8 mouse cellular contexts compared by ENCODE assay signal in the genomic region with DNA sequence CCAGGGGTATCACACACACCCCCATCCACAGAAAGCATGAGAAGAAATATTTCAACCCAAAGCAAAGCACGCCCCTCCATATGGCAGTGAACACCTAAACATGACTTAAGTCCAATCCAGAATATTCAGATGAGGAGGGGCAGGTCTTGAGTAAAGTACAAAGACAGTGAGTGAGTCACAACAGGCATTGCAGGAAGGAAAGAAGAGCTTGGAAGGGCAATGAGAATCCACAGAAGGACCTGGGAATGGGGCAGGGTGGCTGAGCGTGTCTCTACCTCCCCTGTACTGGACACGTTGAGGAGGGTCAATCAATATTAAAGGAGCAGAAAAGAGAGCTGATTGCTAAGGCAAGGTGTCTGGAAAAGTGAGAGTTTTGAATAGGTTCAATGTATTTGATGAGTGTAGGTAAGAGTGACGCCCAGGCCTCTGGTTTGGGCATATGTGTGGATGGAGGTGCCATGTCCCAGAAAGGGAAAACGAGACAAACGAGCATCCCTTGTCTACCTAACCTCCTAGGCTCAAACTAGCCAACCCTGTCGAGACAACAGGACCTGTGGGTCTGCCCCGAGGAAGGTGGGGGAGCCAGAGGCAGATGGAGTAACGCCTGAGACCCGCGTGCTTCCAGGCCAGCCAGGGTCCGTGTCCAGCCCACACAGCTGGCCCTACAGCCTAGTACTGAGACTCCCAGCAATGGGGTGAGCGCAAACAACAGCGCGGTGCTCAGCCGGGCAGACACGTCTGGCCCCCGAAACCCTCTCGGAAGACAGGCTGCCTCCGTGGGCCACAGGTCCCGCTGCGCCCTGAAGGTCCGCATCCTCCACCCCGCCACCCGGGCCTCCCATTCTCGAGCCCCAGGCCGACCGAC. TPM values are rescaled to one million over a fixed set of nuclear protein-coding genes. Genes with fewer than 3 reads are reported as not detected.
DNase-seq lines count a peak whose midpoint lies in the region; ATAC-seq and TF ChIP-seq lines count a peak whose summit lies in the region.

No protein-coding gene starts in this region.

- WGBS in neural tube, embryonic 11.5 days, result 6% methylated on average over 28 of the region's 28 CpGs

- 0 out of 2 replicates have a peak overlapping the region, but pooled peaks have one; percentile 8 for H3K27ac ChIP-seq in neural tube, embryonic 11.5 days (ENCODE audit: low read depth, low read length)

- TF ChIP-seq POLR2A in myocyte (IDR thresholded peaks at IDR 0.05; ENCODE audit: insufficient read length, low read depth), result no peak

- peak; percentile 79 for ATAC-seq in neural tube, embryonic 11.5 days (ENCODE audit: insufficient read depth, low FRiP score, low TSS enrichment)

- no peaks in the 10 kb centered on the region; the same call in 1 of the 2 replicates for H3K36me3 ChIP-seq in neural tube, embryonic 11.5 days (ENCODE audit: control insufficient read depth, insufficient read depth, low read length)
- H3K36me3 ChIP-seq in myocyte (ENCODE audit: control insufficient read depth, insufficient read depth), result peaks cover 6% of the 10 kb centered on the region

- peaks cover 40% of the 10 kb centered on the region for H3K79me2 ChIP-seq in myocyte (ENCODE audit: control insufficient read depth, insufficient read depth)

- H3K27me3 ChIP-seq in neural tube, embryonic 11.5 days (ENCODE audit: control insufficient read depth, insufficient read depth, low read length), result no peaks in the 10 kb centered on the region
- no peaks in the 10 kb centered on the region for H3K27me3 ChIP-seq in myocyte (ENCODE audit: control insufficient read depth, insufficient read depth, insufficient read length)

- H3K9ac ChIP-seq in neural tube, embryonic 11.5 days (ENCODE audit: low read length), result peak overlapping the region; percentile 89

- peak; percentile 35 for DNase-seq in adrenal gland, postnatal 10 days
- DNase-seq in adrenal gland, postnatal 14 days, result no peak
- no peak for DNase-seq in neural tube, embryonic 11.5 days (ENCODE audit: low spot score)
- DNase-seq in neural tube, embryonic 10.5 days (ENCODE audit: extremely low spot score, low spot score), result no peak
- DNase-seq in induced T-regulatory cell, adult 2 months (ENCODE audit: low read depth), result peak; percentile 33
- no peak for DNase-seq in cerebellum, adult 9-10 months
- DNase-seq in ovary, postnatal 14 days (ENCODE audit: low spot score), result no peak

- peak overlapping the region; percentile 86 for H3K4me3 ChIP-seq in neural tube, embryonic 11.5 days (ENCODE audit: low read depth, low read length)
- peak overlapping the region; percentile 71 for H3K4me3 ChIP-seq in myocyte

- peak overlapping the region; percentile 87 for H3K4me2 ChIP-seq in neural tube, embryonic 11.5 days (ENCODE audit: low read depth)
- peak overlapping the region; percentile 64 for H3K4me2 ChIP-seq in myocyte (ENCODE audit: low read depth)

- peak overlapping the region; percentile 18 for H3ac ChIP-seq in myocyte (ENCODE audit: control insufficient read depth, insufficient read length)

- H3K4me1 ChIP-seq in neural tube, embryonic 11.5 days (ENCODE audit: control insufficient read depth, insufficient read depth, low read length), result peaks cover 10% of the 10 kb centered on the region

- H3K9me3 ChIP-seq in neural tube, embryonic 11.5 days (ENCODE audit: control insufficient read depth, low read length), result no peaks in the 10 kb centered on the region; the same call in 1 of the 2 replicates

TF ChIP-seq in myocyte, 11 proteins besides CTCF, POLR2A, EP300 and RAD21:
- TF ChIP-seq USF1 (IDR thresholded peaks at IDR 0.05; ENCODE audit: low read depth), result no peak

RNA-seq across cellular contexts. Expression of gene Mcfd2, which starts 0.6 kb away (rescaled TPM):
- total RNA-seq in adrenal gland, postnatal 10 days (2021), result 100 to 1,000 TPM; 124 to 155 TPM
- total RNA-seq in adrenal gland, postnatal 14 days (2021), result 167 and 183 TPM in 2 replicates
- polyA plus RNA-seq in neural tube, embryonic 11.5 days (2014; fragmentation: Nextera tagmentation; extraction: Ambion mirVana), result 74.1 and 79.4 TPM in 2 replicates
- polyA plus RNA-seq in myocyte (2012; fragmentation: generic; extraction: Trizol), result 59.1 TPM

RNA-seq across cellular contexts. Expression of gene Ttc7, which starts 17.5 kb away (rescaled TPM):
- total RNA-seq in adrenal gland, postnatal 10 days (2021), result 10 to 100 TPM; 11.7 to 13.7 TPM
- total RNA-seq in adrenal gland, postnatal 14 days (2021), result 13.2 TPM in 2 replicates
- polyA plus RNA-seq in neural tube, embryonic 11.5 days (2014; fragmentation: Nextera tagmentation; extraction: Ambion mirVana), result 2.1 and 3.3 TPM in 2 replicates
- polyA plus RNA-seq in myocyte (2012; fragmentation: generic; extraction: Trizol), result 15.2 TPM

Comparison
In these comparisons a context has a peak if more than half of its experiments do, and no peak if none do; other contexts are left out.
1. DNase-seq: peak in adrenal gland, postnatal 10 days (single experiment) and induced T-regulatory cell, adult 2 months (single experiment); none in adrenal gland, postnatal 14 days (single experiment), neural tube, embryonic 11.5 days (single experiment), neural tube, embryonic 10.5 days (single experiment), cerebellum, adult 9-10 months (single experiment) and ovary, postnatal 14 days (single experiment).